In genomic region chr11:98951026-98951906, GRCm38 (mm10) we compare ENCODE assay signal across 8 mouse cellular contexts. TPM values are rescaled to one million over a fixed set of nuclear protein-coding genes. Genes with fewer than 3 reads are reported as not detected.
DNase-seq lines count a peak whose midpoint lies in the region; ATAC-seq and TF ChIP-seq lines count a peak whose summit lies in the region.

No protein-coding gene starts in this region.

- WGBS in intestine, postnatal 0 days: 57% methylated on average over 15 of the region's 16 CpGs
- 20% methylated on average over 16 of the region's 16 CpGs for WGBS in lung, adult 2 months
- WGBS in stomach, embryonic 14.5 days: 65% methylated on average over 15 of the region's 16 CpGs

- peak in 1 of 2 experiments; percentile 62 for DNase-seq in layer of hippocampus, adult 2 months (ENCODE audit: low spot score in 2 of 2)
- DNase-seq in layer of hippocampus, adult 9-10 months (ENCODE audit: low spot score): no peak
- DNase-seq in cerebellum, postnatal 14 days: peak; percentile 90 to 94
- DNase-seq in heart, adult 18-20 months: peak; percentile 94 to 96
- DNase-seq in lung, adult 2 months: peak; percentile 72
- no peak for DNase-seq in right cerebral cortex, adult 2 months (ENCODE audit: low spot score in 2 of 2)

- no peaks in the 10 kb centered on the region for H3K9me3 ChIP-seq in intestine, postnatal 0 days (ENCODE audit: control insufficient read depth)
- no peaks in the 10 kb centered on the region for H3K9me3 ChIP-seq in stomach, embryonic 14.5 days (ENCODE audit: control insufficient read depth, low read depth, low read length)

- H3K36me3 ChIP-seq in intestine, postnatal 0 days (ENCODE audit: control insufficient read depth, insufficient read depth): peaks cover 7% of the 10 kb centered on the region; the same call in 1 of the 2 replicates
- peaks cover 8% of the 10 kb centered on the region for H3K36me3 ChIP-seq in stomach, embryonic 14.5 days (ENCODE audit: control insufficient read depth, insufficient read depth, low read length)

- TF ChIP-seq POLR2A in lung, adult 2 months (IDR thresholded peaks at IDR 0.05; ENCODE audit: borderline replicate concordance, extremely low read depth, low read depth, low read length): peak; percentile 28; the same call in 1 of the 2 replicates

- H3K4me2 ChIP-seq in intestine, postnatal 0 days (replicated peaks; ENCODE audit: low read depth): peak overlapping the region; percentile 11; the same call in 1 of the 2 replicates
- no peak overlapping the region for H3K4me2 ChIP-seq in stomach, embryonic 14.5 days (replicated peaks; ENCODE audit: low read depth, low read length)

- TF ChIP-seq CTCF in layer of hippocampus, adult 2 months (conservative IDR thresholded peaks at IDR 0.05): no peak
- no peak for TF ChIP-seq CTCF in intestine, postnatal 0 days (IDR thresholded peaks at IDR 0.05; ENCODE audit: low read depth)
- TF ChIP-seq CTCF in lung, adult 2 months (IDR thresholded peaks at IDR 0.05; ENCODE audit: insufficient read depth, low read length): no peak

- H3K9ac ChIP-seq in intestine, postnatal 0 days (ENCODE audit: low read depth, low read length): no peak overlapping the region
- no peak overlapping the region; the same call in 1 of the 2 replicates for H3K9ac ChIP-seq in stomach, embryonic 14.5 days (replicated peaks; ENCODE audit: low read depth, low read length)

- peak overlapping the region; percentile 68; the same call in 1 of the 2 replicates for H3K27ac ChIP-seq in layer of hippocampus, adult 2 months
- peak overlapping the region; percentile 37 for H3K27ac ChIP-seq in intestine, postnatal 0 days (ENCODE audit: low read depth, low read length)
- peak overlapping the region; percentile 75; the same call in 1 of the 2 replicates for H3K27ac ChIP-seq in stomach, embryonic 14.5 days (ENCODE audit: low read length)

- H3K4me3 ChIP-seq in layer of hippocampus, adult 2 months: no peak overlapping the region
- H3K4me3 ChIP-seq in intestine, postnatal 0 days (ENCODE audit: low read depth, low read length): no peak overlapping the region
- H3K4me3 ChIP-seq in lung, adult 2 months (replicated peaks; ENCODE audit: extremely low read depth, low read depth, low read length): no peak overlapping the region
- H3K4me3 ChIP-seq in stomach, embryonic 14.5 days (ENCODE audit: low read depth, low read length): no peak overlapping the region

- H3K27me3 ChIP-seq in intestine, postnatal 0 days (replicated peaks; ENCODE audit: control insufficient read depth, insufficient read depth, low read length): no peaks in the 10 kb centered on the region
- H3K27me3 ChIP-seq in stomach, embryonic 14.5 days (ENCODE audit: control insufficient read depth, insufficient read depth, low read length): no peaks in the 10 kb centered on the region

- ATAC-seq in intestine, postnatal 0 days: no peak
- ATAC-seq in stomach, embryonic 14.5 days (ENCODE audit: insufficient number of reproducible peaks, insufficient read depth, low FRiP score, low read depth): no peak

- H3K4me1 ChIP-seq in intestine, postnatal 0 days (replicated peaks; ENCODE audit: control insufficient read depth, insufficient read depth, low read length): peaks cover 22% of the 10 kb centered on the region
- H3K4me1 ChIP-seq in lung, adult 2 months (ENCODE audit: control insufficient read depth, insufficient read depth, low read length): peaks cover 49% of the 10 kb centered on the region
- H3K4me1 ChIP-seq in stomach, embryonic 14.5 days (ENCODE audit: control insufficient read depth, insufficient read depth, low read length): peaks cover 71% of the 10 kb centered on the region

RNA-seq across cellular contexts. Expression of gene Rara, which starts 23.6 kb away (rescaled TPM):
- total RNA-seq in layer of hippocampus, adult 2 months (2021): 10 to 100 TPM; 15.4 to 19.0 TPM
- total RNA-seq in heart, adult 18-20 months (2021): 10 to 100 TPM in 1 of 2 experiments, 1 to 10 TPM in 1; 8.7 to 10.1 TPM
- 22.2 and 22.4 TPM in 2 replicates for polyA plus RNA-seq in intestine, postnatal 0 days (2015; fragmentation: Nextera tagmentation; extraction: Ambion mirVana)
- 59.0 and 62.2 TPM in 2 replicates for polyA plus RNA-seq in lung, adult 2 months (2012; rRNA removed)
- polyA plus RNA-seq in stomach, embryonic 14.5 days (2014; fragmentation: Nextera tagmentation; extraction: Ambion mirVana): 54.0 and 56.8 TPM in 2 replicates

RNA-seq across cellular contexts. Expression of gene Gjd3, which starts 31.6 kb away (rescaled TPM):
- total RNA-seq in layer of hippocampus, adult 2 months (2021): 1 to 10 TPM; 1.3 to 2.0 TPM
- under 1 TPM; 0.36 to 0.45 TPM for total RNA-seq in heart, adult 18-20 months (2021)
- polyA plus RNA-seq in intestine, postnatal 0 days (2015; fragmentation: Nextera tagmentation; extraction: Ambion mirVana): 0.61 and 0.80 TPM in 2 replicates
- 0.29 and 0.40 TPM in 2 replicates for polyA plus RNA-seq in lung, adult 2 months (2012; rRNA removed)
- polyA plus RNA-seq in stomach, embryonic 14.5 days (2014; fragmentation: Nextera tagmentation; extraction: Ambion mirVana): not detected in 2 replicates

RNA-seq across cellular contexts. Expression of gene Cdc6, which starts 43.7 kb away (rescaled TPM):
- total RNA-seq in layer of hippocampus, adult 2 months (2021): under 1 TPM; 0.52 to 0.64 TPM
- total RNA-seq in heart, adult 18-20 months (2021): under 1 TPM; 0.40 to 0.41 TPM
- polyA plus RNA-seq in intestine, postnatal 0 days (2015; fragmentation: Nextera tagmentation; extraction: Ambion mirVana): 4.0 and 4.5 TPM in 2 replicates
- 0.16 and 0.25 TPM in 2 replicates for polyA plus RNA-seq in lung, adult 2 months (2012; rRNA removed)
- 31.4 and 32.6 TPM in 2 replicates for polyA plus RNA-seq in stomach, embryonic 14.5 days (2014; fragmentation: Nextera tagmentation; extraction: Ambion mirVana)

Comparison
In these comparisons a context has a peak if more than half of its experiments do, and no peak if none do; other contexts are left out.
1. DNase-seq: peak in cerebellum, postnatal 14 days (2 of 2), heart, adult 18-20 months (2 of 2) and lung, adult 2 months (single experiment); none in layer of hippocampus, adult 9-10 months (single experiment) and right cerebral cortex, adult 2 months (0 of 2).
2. Peak in every context shown above with its lines, with median percentiles within 50 percentile points of each other: H3K27ac ChIP-seq.